Mouse (Mus musculus): ENCODE measurements around the gene Ncmap. TPM values are rescaled to one million over a fixed set of nuclear protein-coding genes. Genes with fewer than 3 reads are reported as not detected.

The Ncmap gene
- total RNA-seq, 2 experiments from 2014 or later = not detected

GRCm38 (mm10) chr4:135353794-135354450, 44.1 kb downstream of the Ncmap start:
- ATAC-seq (replicated peaks; ENCODE audit: poor library complexity, severe bottlenecking) = no peak

GRCm38 (mm10) chr4:135353066-135353793, 44.8 kb downstream of the Ncmap start, which contains the start of gene Srrm1:
Gene Srrm1, minus strand, starts transcription at chr4:135353321.
- ATAC-seq (replicated peaks; ENCODE audit: poor library complexity, severe bottlenecking) = peak; percentile 74

GRCm38 (mm10) chr4:135352326-135353065, 45.5 kb downstream of the Ncmap start:
- peak; percentile 28 for ATAC-seq (replicated peaks; ENCODE audit: poor library complexity, severe bottlenecking)

GRCm38 (mm10) chr4:135337376-135337942, 60.6 kb downstream of the Ncmap start:
- no peak for ATAC-seq (replicated peaks; ENCODE audit: poor library complexity, severe bottlenecking)

- no peak for ATAC-seq (replicated peaks; ENCODE audit: poor library complexity, severe bottlenecking)
These were observed 62.0 kb downstream of the Ncmap start for GRCm38 (mm10) chr4:135336023-135336357.

GRCm38 (mm10) chr4:135335327-135336022, 62.6 kb downstream of the Ncmap start:
- ATAC-seq (replicated peaks; ENCODE audit: poor library complexity, severe bottlenecking) = no peak

- ATAC-seq (replicated peaks; ENCODE audit: poor library complexity, severe bottlenecking) = no peak
These were observed 71.6 kb downstream of the Ncmap start for GRCm38 (mm10) chr4:135326469-135326868.

- no peak for ATAC-seq (replicated peaks; ENCODE audit: poor library complexity, severe bottlenecking)
These were observed 72.0 kb downstream of the Ncmap start for GRCm38 (mm10) chr4:135326046-135326445.

- ATAC-seq (replicated peaks; ENCODE audit: poor library complexity, severe bottlenecking) = no peak
These were observed 75.0 kb downstream of the Ncmap start for GRCm38 (mm10) chr4:135323021-135323420.

Other genes starting within 250 kb of the Ncmap start
- gene Clic4, start 125.4 kb downstream of the Ncmap start, total RNA-seq (2014; fragmentation: Nextera tagmentation) = 22.3 and 25.8 TPM in 2 replicates
- 28.2 and 28.9 TPM in 2 replicates for gene Clic4, start 125.4 kb downstream of the Ncmap start, total RNA-seq (2017)
- gene Srrm1, start 44.9 kb downstream of the Ncmap start, total RNA-seq (2014; fragmentation: Nextera tagmentation) = 232 and 260 TPM in 2 replicates
- gene Srrm1, start 44.9 kb downstream of the Ncmap start, total RNA-seq (2017) = 84.9 and 94.7 TPM in 2 replicates
- gene Rcan3, start 35.6 kb upstream of the Ncmap start, total RNA-seq (2014; fragmentation: Nextera tagmentation) = 3.0 and 9.3 TPM in 2 replicates
- 3.6 and 4.9 TPM in 2 replicates for gene Rcan3, start 35.6 kb upstream of the Ncmap start, total RNA-seq (2017)
- not detected in 2 replicates for gene Stpg1, start 96.6 kb upstream of the Ncmap start, total RNA-seq (2014; fragmentation: Nextera tagmentation)
- gene Stpg1, start 96.6 kb upstream of the Ncmap start, total RNA-seq (2017) = not detected in 2 replicates
- gene Nipal3, start 96.8 kb upstream of the Ncmap start, total RNA-seq (2014; fragmentation: Nextera tagmentation) = 5.7 and 8.4 TPM in 2 replicates
- gene Nipal3, start 96.8 kb upstream of the Ncmap start, total RNA-seq (2017) = 21.9 and 29.1 TPM in 2 replicates
- gene Grhl3, start 175.4 kb upstream of the Ncmap start, total RNA-seq (2014; fragmentation: Nextera tagmentation) = not detected in 2 replicates
- gene Grhl3, start 175.4 kb upstream of the Ncmap start, total RNA-seq (2017) = not detected in 2 replicates

Data from granulocyte monocyte progenitor cell, adult 5-6 weeks (primary cell).